Mouse (Mus musculus): ENCODE measurements at regions not wholly inside any gene's neighbourhood (a gene's known extent, or its start where the extent isn't known, plus 50 kb on each side); places are given as distances from the start of the nearest gene placed in this dataset.

DNA sequence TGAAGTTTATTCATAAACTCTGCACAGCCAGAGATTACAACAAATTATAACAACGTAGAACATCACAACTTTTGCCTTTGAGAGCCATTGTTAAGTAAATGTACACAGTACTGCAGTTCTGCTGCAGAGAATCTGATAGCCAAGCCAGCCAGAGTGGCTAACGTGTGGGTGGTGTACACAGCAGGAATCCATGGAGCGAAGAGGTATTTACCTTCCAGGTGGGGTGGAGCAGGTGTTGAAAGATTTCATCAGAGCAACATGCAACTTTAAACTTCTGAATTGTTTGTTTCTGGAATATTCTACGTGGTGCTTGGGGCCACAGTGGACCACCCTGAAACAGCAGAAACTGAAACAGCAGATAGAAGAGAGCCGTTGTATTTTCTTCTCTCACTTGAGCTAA is 88.4 kb upstream of the Mgme1 start:
- TF ChIP-seq CTCF (IDR thresholded peaks at IDR 0.05; ENCODE audit: borderline replicate concordance, insufficient read depth, low read length) (no peak), POLR2A (IDR thresholded peaks at IDR 0.05; ENCODE audit: low read depth, low read length) (no peak)

Data from embryonic fibroblast, embryonic 13.5 days (primary cell).